Mouse (Mus musculus): ENCODE data around the gene Gm11037.
"Not testable (repeated sequence)": the region's sequence is repeated elsewhere in the genome, so short reads cannot be mapped to it uniquely, and the experiment has no call there.

Gm11037 gene

DNA sequence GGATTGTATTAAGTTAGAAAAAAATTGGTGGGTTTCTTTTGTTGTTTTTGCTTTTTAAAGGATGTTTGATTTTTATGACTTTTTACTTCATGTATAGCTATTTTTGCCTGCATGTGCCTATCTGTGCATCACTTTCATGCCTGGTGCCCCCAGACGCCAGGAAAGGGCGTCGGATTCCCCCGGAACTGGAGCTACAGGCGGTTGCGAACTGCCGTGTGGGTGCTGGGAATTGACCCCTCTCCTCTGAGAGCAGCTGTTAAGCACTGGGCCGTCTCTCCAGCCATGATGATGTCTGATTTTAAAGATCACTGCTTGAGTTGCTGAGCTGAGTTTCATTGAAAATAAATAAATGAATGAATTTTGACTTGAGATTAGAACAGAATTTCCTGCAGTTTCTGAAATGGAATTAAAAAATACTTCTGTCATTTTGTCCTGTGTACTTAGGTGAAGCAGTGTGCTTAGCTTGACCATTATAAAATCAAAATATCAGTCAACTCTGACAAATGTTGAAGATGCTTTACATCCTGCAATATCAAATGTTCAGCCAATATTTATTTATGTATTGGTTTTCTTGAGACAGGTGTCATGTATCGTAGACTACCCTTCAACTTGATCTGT, at the start of gene Gm11037:
Gm11037 (plus strand) TSS at position 568 of the 618 bp plus-strand sequence.
- DNase-seq (ENCODE audit: low spot score), result no peak

DNA sequence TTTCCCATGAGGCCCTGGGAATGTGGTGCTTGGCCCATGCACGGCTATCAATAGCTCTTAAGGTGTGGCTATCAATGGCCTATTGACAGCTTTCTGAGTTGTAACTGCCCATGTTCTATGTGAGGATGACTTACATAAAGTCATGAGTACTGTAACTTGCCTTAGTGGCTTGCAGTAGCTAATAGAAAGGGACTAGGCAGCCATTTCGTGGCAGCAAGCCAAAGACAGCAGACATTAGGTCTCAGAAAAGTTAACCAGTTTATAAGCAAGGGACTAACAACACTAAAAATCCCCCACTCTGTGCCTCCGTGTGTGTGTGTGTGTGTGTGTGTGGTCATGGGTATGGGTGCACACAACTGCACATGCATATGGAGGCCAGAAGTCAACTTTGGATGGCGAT, 49.1 kb upstream of the Gm11037 start:
- no peak for DNase-seq (ENCODE audit: low spot score)

- DNase-seq (ENCODE audit: low spot score), result no peak
Observed at GRCm38 (mm10) chr2:131086667-131087390, 46.5 kb upstream of the Gm11037 start, which contains the start of gene Siglec1. Siglec1 (minus strand) TSS chr2:131086765.

GRCm38 (mm10) chr2:131088581-131088980, 44.7 kb upstream of the Gm11037 start:
- no peak for DNase-seq (ENCODE audit: low spot score)

DNA sequence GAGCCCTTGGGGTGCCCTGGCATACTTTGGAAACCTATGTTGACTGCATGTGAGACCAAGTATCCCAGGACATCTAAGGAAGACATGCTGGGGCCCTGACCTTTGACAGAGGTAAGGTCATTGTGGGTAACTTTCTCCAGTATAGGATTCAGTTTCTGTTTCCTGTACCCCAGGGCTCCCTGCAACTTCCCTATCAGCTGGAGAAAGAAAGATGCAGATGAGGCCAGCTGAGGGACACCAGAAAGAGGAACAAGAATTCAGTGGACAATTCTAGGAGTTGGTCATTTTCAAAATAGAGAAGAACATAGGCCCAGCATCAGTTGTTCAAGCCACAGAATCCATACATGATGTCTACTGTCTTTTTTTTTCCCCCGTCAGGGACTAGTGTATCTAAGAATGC, 43.7 kb upstream of the Gm11037 start:
- no peak for DNase-seq (ENCODE audit: low spot score)

GRCm38 (mm10) chr2:131090852-131091251, 42.4 kb upstream of the Gm11037 start:
- no peak for DNase-seq (ENCODE audit: low spot score)

- DNase-seq (ENCODE audit: low spot score), result no peak
Observed at GRCm38 (mm10) chr2:131093577-131093976, 39.7 kb upstream of the Gm11037 start.

- DNase-seq (ENCODE audit: low spot score), result peak; percentile 76
Observed at GRCm38 (mm10) chr2:131094823-131095222, 38.5 kb upstream of the Gm11037 start.

GRCm38 (mm10) chr2:131096101-131096795, 37.0 kb upstream of the Gm11037 start:
- DNase-seq (ENCODE audit: low spot score), result no peak

DNA sequence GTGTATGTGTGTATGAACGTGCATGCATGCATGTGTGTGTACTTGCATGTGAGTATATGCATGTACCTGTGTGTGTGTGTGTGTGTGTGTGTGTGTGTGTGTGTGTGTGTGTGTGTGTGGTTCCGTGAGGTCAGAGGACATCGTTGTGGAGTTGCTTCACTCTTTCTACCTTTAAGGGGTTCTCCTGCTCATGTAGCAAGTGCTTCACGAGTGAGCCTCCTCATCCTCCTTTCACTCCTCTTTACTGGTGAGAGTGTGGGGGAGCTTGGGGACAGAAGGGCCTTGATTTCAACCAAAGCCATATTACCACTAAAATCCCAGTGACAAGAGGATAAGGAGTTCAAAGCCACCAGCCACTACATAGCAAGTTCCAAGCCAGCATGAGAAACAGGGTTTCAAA, 36.2 kb upstream of the Gm11037 start:
- no peak for DNase-seq (ENCODE audit: low spot score)

GRCm38 (mm10) chr2:131101530-131101929, 31.8 kb upstream of the Gm11037 start:
- no peak for DNase-seq (ENCODE audit: low spot score)

DNA sequence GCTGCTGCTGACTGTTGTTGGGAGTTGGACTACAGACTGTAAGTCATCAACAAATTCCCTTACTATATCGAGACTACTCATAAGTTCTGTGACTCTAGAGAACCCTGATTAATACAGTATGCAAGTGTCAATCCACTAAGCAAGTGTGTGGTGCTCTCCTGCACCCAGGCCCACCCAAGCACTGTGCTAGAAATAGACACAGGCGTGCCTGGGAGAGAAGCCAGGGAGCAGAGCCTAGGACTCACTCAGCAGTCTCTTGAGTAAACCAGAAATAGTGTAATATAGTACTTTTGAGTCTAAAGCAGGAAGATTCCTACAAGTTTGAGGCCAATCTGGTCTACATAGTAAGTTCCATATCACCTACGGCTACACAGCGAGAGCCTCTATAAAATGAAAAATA, 29.3 kb upstream of the Gm11037 start:
- DNase-seq (ENCODE audit: low spot score), result no peak

- not testable (repeated sequence) for DNase-seq (ENCODE audit: low spot score)
Observed at GRCm38 (mm10) chr2:131105061-131105460, 28.2 kb upstream of the Gm11037 start.

GRCm38 (mm10) chr2:131105989-131106388, 27.3 kb upstream of the Gm11037 start:
- DNase-seq (ENCODE audit: low spot score), result no peak

DNA sequence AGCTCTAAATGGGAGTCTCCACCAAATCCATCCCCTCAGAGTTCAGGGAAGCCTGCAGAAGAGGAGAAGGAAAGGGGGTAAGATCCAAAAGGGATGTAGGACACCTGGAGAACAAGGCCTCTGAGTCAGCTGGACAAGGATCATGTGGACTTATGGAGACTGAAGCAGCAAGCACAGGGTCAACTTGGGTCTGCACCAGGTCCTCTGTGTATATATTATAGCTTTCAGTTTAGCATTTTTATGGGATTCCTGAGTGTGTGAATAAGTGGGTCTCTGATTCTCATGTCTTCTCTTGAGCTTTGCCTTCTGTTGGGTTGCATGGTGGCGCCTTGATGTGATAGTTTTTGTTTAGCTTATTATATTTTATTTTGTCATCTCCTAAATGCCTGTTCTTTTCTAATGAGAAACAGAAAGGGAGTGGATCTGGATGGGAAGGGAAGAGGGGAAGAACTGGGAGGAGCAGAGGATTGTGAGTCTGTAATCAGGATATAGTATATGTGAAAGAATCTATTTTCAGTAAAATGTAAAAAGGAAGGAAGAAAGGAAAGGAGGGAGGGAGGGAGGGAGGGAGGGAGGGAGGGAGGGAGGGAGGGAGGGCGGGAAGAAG, 14.2 kb upstream of the Gm11037 start:
- DNase-seq (ENCODE audit: low spot score), result no peak

DNA sequence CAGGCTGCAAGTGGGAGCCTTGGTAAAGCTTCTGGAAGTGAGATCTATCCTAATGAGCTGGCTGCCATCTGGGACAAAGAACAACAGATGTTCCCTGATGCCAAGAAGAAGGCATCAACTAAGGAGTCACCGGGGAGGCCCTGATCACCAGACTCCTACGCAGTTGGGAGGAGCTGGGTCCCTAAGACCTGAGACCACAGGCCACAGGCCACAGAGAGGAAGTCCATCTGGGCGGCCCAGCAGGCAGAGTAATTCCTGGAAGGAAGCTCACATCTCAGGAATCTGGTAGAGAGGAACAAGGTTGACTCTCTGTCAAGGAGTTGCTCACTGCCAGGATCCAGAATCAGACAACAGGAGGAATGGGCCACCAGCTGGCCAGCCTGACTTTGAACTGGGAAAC, 9.1 kb upstream of the Gm11037 start:
- DNase-seq (ENCODE audit: low spot score), result no peak

- DNase-seq (ENCODE audit: low spot score), result no peak
Observed at GRCm38 (mm10) chr2:131125157-131125963, 7.9 kb upstream of the Gm11037 start.

GRCm38 (mm10) chr2:131125964-131126815, 7.1 kb upstream of the Gm11037 start:
- DNase-seq (ENCODE audit: low spot score), result no peak

GRCm38 (mm10) chr2:131127161-131127730, 6.1 kb upstream of the Gm11037 start, which contains the start of gene Hspa12b:
Hspa12b (plus strand) TSS chr2:131127280.
- peak; percentile 54 for DNase-seq (ENCODE audit: low spot score)

GRCm38 (mm10) chr2:131128211-131128610, 5.1 kb upstream of the Gm11037 start:
- no peak for DNase-seq (ENCODE audit: low spot score)

Data from ovary, postnatal 14 days (tissue).